Mouse (Mus musculus) heart, postnatal 10 days (tissue): ENCODE data around the gene Col6a5. TPM values are rescaled to one million over a fixed set of nuclear protein-coding genes. Genes with fewer than 3 reads are reported as not detected.
"Not testable (repeated sequence)": the region's sequence is repeated elsewhere in the genome, so short reads cannot be mapped to it uniquely, and the experiment has no call there.

Experiments
- DNase-seq, 2 experiments: peaks; one replicate each; pipeline ENCODE4 v3.0.0; 2021
- intact Hi-C: fragments of 180-260 bp; cut with DNase I; formaldehyde crosslinking; loops from one replicate; pipeline ENCODE4 v1.15.1; 2025
- total RNA-seq, 2 experiments: library from RNA; stranded (reverse); gene quantifications; 2 replicates each; pipeline ENCODE4 v1.2.3; 2021

Gene Col6a5
- total RNA-seq, 2 experiments from 2014 or later: 0.43 to 1.3 TPM

DNA sequence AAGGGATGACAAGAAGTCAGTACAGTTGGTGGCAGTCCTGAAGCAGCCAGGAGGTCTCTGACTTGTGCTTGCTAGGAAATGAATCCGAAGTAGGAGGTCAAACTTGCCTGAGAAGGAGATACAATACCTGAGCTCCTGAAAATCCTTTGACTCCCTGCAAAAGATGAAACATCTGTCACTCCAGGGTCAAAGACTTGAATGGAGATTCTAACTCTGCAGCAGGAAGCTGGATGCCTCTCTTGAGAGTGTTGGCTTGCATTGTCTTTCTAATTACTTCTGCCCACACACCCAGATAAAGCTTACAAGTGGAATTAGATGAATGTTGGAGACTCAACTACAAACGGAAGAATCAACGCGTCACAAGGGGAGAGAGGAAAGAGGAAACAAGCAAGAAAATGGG, 45.3 kb downstream of the Col6a5 start:
- intact Hi-C loops: no loop called here
- DNase-seq: no peak

- DNase-seq: no peak
- intact Hi-C loops: no loop called here
Measured at GRCm38 (mm10) chr9:105910166-105910565, 50.3 kb downstream of the Col6a5 start.

DNA sequence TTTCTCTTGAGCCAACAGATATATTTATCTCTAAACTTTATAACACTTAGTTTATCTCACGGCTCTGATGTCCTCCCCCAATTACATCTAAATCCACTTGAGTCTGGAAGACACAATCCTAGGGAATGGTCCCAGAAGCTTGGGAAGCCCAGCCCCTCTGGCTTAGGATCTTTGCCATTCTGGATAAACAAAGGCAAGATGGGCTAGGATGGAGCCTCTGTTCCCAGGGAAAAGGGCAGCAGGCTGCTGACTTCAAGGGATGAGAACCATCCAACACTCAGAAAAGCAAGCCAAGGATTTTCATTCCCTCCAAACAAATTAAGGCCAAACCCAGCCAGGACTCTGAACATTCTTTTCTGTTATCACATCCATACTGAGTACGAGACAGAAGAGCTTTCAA, 51.1 kb downstream of the Col6a5 start:
- DNase-seq: no peak
- intact Hi-C loops: no loop called here

- intact Hi-C loops: no loop called here
- no peak for DNase-seq
Measured at GRCm38 (mm10) chr9:105907411-105907810, 53.0 kb downstream of the Col6a5 start.

GRCm38 (mm10) chr9:105887521-105887920, 72.9 kb downstream of the Col6a5 start:
- intact Hi-C loops: no loop called here
- peak; percentile 7 to 8 for DNase-seq

DNA sequence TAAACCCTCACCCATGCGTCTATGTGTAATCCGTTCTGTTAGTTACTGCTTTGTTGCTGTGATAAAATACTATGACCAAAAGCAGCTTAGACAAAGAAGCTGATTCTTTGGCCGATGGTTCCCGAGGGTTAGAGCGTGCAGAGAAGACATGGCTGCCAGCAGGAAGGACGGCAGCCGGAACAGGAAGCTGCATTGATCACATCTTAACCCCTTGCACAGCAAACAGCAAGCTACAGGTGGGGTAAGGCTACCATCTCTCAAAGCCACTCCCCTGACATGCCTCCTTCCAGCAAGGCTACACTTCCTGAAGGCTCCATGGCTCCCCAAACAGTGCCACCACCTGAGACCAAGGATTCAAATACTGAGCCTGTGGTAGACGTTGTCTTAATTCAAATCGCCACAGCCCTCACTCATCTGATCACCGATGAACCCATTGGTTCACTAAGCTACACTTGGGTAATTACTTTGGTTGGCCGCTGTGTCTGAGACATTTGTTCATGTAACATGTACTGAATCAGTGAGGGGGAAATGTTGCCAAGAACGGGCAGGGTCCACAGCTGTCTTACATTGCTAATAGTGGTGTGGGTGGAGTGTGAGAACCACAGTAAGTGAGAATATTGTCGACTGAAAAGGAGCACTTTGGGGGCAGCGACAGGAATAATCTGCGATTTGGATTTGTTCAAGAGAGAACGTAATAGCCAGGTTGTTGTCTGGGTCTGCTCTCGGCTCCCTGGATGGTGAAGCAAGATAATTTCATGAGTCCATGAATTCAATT, 75.6 kb downstream of the Col6a5 start:
- no peak for DNase-seq
- intact Hi-C loops: no loop called here

- DNase-seq: peak in 1 of 2 experiments; percentile 12
- intact Hi-C loops: no loop called here
Measured at GRCm38 (mm10) chr9:105880743-105881142, 79.7 kb downstream of the Col6a5 start.

DNA sequence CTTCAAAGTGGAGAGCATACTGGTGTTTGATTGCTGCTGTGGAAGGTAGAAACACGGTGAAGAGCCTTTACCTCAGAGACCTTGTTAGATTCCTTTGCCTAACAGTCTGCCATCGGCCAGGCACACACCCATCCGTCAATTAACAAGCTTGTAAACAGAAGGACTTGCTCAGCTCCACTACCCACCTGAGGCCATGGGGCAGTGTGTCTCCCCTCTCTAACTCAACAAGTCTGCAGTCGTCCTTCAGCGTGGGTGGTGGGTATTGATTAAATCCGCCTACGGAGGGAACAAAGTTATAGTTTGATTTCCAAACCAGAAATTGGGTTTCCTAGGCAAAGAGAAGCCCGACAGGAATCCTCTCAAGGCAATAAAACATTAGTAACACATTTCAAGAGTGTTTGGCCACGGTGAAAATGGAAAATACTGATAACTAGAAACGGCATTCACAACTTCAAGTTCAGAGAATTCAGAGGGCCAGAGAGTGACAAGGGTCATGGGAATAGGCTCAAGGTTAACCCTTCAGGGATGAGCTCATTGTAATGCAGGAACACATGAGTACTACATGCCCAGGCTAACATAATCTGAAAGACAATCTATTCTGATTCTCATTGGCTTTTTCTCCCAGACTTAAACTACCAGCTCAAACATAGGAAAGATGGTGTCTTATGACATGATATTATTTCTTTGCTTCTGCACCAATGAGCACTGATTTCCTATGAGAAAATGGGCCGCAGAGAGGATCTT, 81.9 kb downstream of the Col6a5 start:
- DNase-seq: no peak
- intact Hi-C loops: no loop called here

- intact Hi-C loops: no loop called here
- DNase-seq: no peak
Measured at GRCm38 (mm10) chr9:105876124-105876523, 84.3 kb downstream of the Col6a5 start.

GRCm38 (mm10) chr9:105871643-105872042, 88.8 kb downstream of the Col6a5 start:
- DNase-seq: peak; percentile 43 to 57
- intact Hi-C loops: no loop called here

GRCm38 (mm10) chr9:105857773-105858172, 102.7 kb downstream of the Col6a5 start:
- peak; percentile 77 to 86 for DNase-seq
- intact Hi-C loops: loop anchor here (1.0 to 10.0 kb wide), 4 partner anchors 164 to 417 kb away; no protein-coding TSS in a partner anchor

DNA sequence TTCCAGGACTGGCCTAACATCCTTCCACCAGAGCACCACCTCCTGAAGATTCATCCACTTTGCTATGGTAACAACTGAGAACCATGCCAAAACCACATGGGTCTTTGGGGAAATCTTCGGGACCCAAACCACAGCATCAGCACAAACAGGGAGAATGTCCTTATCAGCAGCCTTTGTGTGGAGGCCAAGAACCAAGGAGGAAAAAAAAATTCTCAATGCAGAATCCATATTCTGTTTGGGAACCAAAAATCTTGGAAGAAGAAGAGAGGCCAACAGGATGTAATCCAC, 107.7 kb downstream of the Col6a5 start:
- DNase-seq: no peak
- intact Hi-C loops: loop anchor here (2.0 to 10.0 kb wide), 2 partner anchors 18 to 422 kb away; no protein-coding TSS in a partner anchor

DNA sequence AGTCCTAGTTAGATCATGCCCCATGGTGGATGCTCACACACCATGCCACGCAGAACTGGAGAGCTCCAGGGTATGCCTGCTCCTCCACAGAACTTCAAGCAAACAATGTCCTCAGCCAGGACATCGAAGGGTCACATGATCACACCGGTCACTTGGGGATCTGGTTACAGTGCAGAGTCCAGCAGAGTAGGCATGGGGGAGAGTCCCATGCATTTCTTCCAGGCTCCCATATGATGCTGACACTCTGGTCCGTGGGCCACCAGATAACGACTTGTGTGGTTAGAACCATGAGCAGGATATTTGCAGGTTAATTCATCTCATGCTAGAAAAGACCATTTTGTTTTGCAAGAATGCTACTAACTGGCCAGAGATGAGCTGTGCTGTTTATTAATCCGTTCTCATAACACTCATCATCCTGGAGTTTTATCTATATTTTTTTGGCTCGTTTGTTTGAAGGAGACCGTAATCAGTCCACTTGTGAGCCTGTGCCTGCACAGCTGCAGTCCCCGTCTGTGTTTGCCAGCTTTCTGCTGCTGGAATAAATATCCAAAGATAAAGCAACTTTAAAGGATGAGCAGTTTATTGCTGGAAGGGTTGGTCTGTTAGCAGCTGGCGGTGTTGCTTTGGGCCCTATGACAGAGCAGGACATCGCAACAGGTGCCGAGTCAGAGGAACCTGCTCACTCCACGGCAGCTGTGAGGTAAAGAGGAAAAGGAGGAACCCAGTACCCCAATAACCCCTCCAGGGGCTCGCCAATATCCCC, 108.2 kb downstream of the Col6a5 start:
- intact Hi-C loops: loop anchor here (2.0 to 10.0 kb wide), 2 partner anchors 17 to 423 kb away; no protein-coding TSS in a partner anchor
- peak in 1 of 2 experiments; percentile 43 for DNase-seq

- no peak for DNase-seq
- intact Hi-C loops: loop anchor here (10.0 kb wide), 1 partner anchor 424 kb away; no protein-coding TSS in a partner anchor
Measured at GRCm38 (mm10) chr9:105851011-105851410, 109.4 kb downstream of the Col6a5 start.

GRCm38 (mm10) chr9:105848396-105848795, 112.0 kb downstream of the Col6a5 start:
- DNase-seq: no peak
- intact Hi-C loops: no loop called here

DNA sequence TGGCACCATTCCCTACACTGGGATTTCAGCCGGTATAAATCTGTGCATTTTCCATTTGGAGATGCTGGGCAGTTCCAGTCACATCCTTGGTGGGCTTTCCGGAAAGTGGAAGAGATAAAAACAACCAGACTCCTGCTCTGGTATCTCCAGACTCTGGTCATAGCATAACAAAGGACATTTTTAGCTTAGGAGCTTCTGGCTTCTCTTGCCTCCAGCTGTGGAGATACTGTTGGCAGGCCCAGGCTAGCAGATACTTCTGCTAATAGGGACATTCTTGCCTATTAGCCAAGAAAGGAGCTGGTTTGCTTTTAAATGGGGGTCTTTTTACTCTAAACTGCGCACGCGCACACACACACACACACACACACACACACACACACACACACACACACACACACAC, 113.2 kb downstream of the Col6a5 start:
- intact Hi-C loops: no loop called here

DNA sequence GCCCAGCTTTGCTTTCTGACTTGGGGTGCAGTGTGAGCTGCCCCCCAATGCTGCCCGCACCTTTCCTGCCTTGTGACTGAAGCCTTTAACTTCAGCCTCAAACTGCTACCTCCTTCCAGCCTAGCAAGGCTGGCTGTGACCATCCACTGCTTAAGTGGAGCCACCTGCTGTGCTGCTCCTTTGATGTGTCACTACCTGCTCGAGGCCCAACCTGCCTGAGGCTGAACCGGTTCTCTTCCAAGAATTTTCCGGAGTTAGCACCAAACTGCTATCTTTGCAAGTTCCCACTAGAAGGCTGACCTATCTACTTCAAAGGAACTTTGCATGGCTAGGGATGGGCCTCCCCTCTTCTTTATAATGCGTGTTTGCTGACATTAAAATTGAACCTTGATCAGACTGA, 119.1 kb downstream of the Col6a5 start:
- not testable (repeated sequence) for DNase-seq

More for the DNA sequence above, 113.2 kb downstream of the Col6a5 start:
- peak; percentile 25 to 38 for DNase-seq

GRCm38 (mm10) chr9:105839147-105839515, 121.3 kb downstream of the Col6a5 start:
- intact Hi-C loops: no loop called here
- no peak for DNase-seq

More for the DNA sequence above, 119.1 kb downstream of the Col6a5 start:
- intact Hi-C loops: not testable (repeated sequence)

DNA sequence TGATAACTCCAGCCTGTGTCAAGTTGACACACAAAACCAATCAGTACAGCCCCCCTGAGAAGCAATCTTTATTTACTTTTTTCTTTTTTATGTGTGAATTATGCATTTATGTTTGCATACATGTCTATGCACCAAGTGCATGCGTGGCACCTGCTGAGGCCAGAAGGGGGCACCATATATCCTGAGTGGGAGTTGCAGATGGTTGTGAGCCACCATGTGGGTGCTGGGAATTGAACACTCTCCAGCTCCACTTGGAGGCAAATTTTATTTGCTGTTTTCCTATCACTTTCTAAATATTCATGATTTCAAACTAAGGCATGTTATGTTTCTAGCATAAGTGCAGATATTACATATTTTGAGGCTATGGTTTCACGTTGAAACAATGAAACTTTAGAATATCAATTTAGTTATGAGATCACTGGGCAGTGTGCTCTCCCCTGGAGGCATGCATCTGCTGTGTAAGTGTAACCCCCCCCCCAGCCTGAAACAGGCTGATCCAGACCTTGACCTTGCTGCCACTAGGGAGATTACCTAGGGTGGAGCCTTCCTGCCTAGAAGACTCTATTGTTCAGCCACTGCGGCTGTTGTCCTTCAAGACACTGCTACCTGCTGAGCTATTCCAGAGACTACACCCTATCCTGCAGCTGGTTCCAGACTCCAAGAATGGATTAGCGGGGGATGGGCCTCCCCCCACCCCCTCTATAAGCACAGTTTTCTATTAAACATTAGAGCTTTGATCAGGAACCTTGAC, 121.9 kb downstream of the Col6a5 start:
- no peak for DNase-seq
- intact Hi-C loops: no loop called here

GRCm38 (mm10) chr9:105835587-105835986, 124.9 kb downstream of the Col6a5 start:
- peak; percentile 46 to 65 for DNase-seq
- intact Hi-C loops: loop anchor here (2.0 kb wide), 1 partner anchor 17 kb away; no protein-coding TSS in a partner anchor
